Mouse (Mus musculus) kidney, postnatal 0 days (tissue): ENCODE data around the gene Ccdc88c. TPM values are rescaled to one million over a fixed set of nuclear protein-coding genes. Genes with fewer than 3 reads are reported as not detected.
A peak's percentile ranks its signal among the peaks of the same experiment; 100 is the strongest.

Experiments used
- ATAC-seq: fragments of 200-750 bp; cut with Nextera tagmentation; replicated peaks from 2 replicates; pipeline ENCODE4 v1.8.0; 2017; ENCODE audit warnings: low read depth, moderate number of reproducible peaks, moderate TSS enrichment, moderate library complexity; ENCODE audit not compliant: low FRiP score
- DNase-seq: peaks from one replicate; pipeline ENCODE4 v3.0.0-alpha.2; 2016; ENCODE audit warnings: low spot score
- H3K27ac ChIP-seq: fragments of 300-500 bp; sonication (generic); 2 replicates; pipeline ENCODE4 v1.5.1; 2014; ENCODE audit warnings: mild to moderate bottlenecking
- H3K27me3 ChIP-seq: fragments of 300-500 bp; sonication (generic); 2 replicates; pipeline ENCODE4 v1.6.1; 2014; ENCODE audit warnings: low read length, mixed read lengths; ENCODE audit not compliant: insufficient read depth
- H3K36me3 ChIP-seq: fragments of 300-500 bp; sonication (generic); 2 replicates; pipeline ENCODE4 v1.6.1; 2014; ENCODE audit warnings: low read length, mixed read lengths; ENCODE audit not compliant: insufficient read depth
- H3K4me1 ChIP-seq: fragments of 300-500 bp; sonication (generic); replicated peaks from 2 replicates; pipeline ENCODE4 v1.6.1; 2014; ENCODE audit warnings: antibody characterized with exemption, low read length, mixed read lengths; ENCODE audit not compliant: insufficient read depth
- H3K4me2 ChIP-seq: fragments of 300-500 bp; sonication (generic); 2 replicates; pipeline ENCODE4 v1.6.1; 2014; ENCODE audit warnings: mild to moderate bottlenecking, low read length, moderate library complexity, mixed read lengths
- H3K4me3 ChIP-seq: fragments of 300-500 bp; sonication (generic); replicated peaks from 2 replicates; pipeline ENCODE4 v1.5.1; 2014; ENCODE audit warnings: low read depth, low read length
- H3K9ac ChIP-seq: fragments of 300-500 bp; sonication (generic); 2 replicates; pipeline ENCODE4 v1.6.1; 2014; ENCODE audit warnings: low read depth, low read length
- H3K9me3 ChIP-seq: fragments of 300-500 bp; sonication (generic); replicated peaks from 2 replicates; pipeline ENCODE4 v1.6.1; 2016; ENCODE audit warnings: low read length, inconsistent platforms, mixed read lengths
- CTCF ChIP-seq: IDR thresholded peaks from 2 replicates; pipeline ENCODE4 v1.5.1; 2016; ENCODE audit warnings: antibody characterized with exemption, low read depth, mild to moderate bottlenecking, moderate library complexity
- WGBS: fragments of 180-500 bp; shearing (Covaris S2); extraction: QIAGEN DNeasy Blood & Tissue Kit; methylation state at CpG from one replicate; pipeline ENCODE4 v1.1.7; 2014; 5-methylcytosine and 5-hydroxymethylcytosine counted together
- polyA plus RNA-seq: library from polyadenylated mRNA; unstranded; fragments of >200 nt; fragmentation: Nextera tagmentation; extraction: Ambion mirVana; gene quantifications from 2 replicates; pipeline ENCODE4 v1.2.1, GENCODE M21; 2015

The Ccdc88c gene
- polyA plus RNA-seq, 1 experiment from 2014 or later = 7.8 TPM

DNA sequence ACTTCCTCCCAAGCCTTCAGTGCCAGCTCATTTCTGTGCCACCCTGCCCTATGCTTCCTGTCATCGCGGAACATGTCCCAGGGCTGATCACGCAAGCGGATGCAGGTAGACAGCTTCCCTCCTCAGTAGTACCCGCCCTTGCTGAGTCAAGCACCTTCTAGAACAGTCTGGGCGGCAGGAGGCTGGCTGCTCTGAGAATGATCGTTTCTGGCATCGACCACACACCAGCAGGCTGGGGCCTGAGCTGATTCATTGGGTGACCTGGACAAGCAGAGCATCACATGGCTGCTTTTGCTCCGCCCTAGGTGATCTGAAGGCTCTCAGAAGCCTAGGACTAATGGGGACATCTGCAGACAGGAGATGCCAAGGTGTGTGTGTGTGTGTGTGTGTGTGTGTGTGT, 125.1 kb downstream of the Ccdc88c start:
- TF ChIP-seq CTCF = no peak
- DNase-seq (no peak), ATAC-seq (no peak)
- Histone ChIP-seq H3K9me3 (no peaks in the 10 kb centered on the region), H3K4me1 (peaks cover 12% of the 10 kb centered on the region; the same call in 1 of the 2 replicates), H3K27me3 (peaks cover 18% of the 10 kb centered on the region; the same call in 1 of the 2 replicates), H3K27ac (no peak overlapping the region), H3K36me3 (no peaks in the 10 kb centered on the region), H3K4me2 (no peak overlapping the region), H3K4me3 (no peak overlapping the region), H3K9ac (no peak overlapping the region)
- 85% methylated on average over 9 of the region's 9 CpGs for WGBS

DNA sequence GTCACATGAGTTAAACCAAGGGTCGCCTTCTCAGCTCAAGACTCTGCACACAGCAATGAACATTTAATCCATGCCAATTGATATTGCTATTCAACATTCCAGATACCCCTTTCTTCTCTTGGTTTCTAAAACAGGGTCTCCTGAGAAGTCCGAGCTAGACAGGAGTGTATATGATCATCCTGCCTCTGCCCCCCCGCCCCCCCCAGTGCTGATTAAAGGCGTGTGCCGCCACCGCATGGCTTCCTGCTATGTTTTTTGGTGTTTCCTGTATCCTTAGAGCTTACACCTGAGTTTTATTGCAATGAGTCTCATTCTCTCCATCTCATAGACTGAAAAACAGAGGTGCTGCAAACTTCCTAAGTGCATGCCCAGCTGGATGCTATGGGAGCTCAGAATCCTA, 127.5 kb downstream of the Ccdc88c start:
- Histone ChIP-seq H3K4me3 (no peak overlapping the region), H3K4me2 (no peak overlapping the region), H3K9me3 (no peaks in the 10 kb centered on the region), H3K36me3 (no peaks in the 10 kb centered on the region), H3K9ac (no peak overlapping the region), H3K27me3 (peaks cover 36% of the 10 kb centered on the region; the same call in 1 of the 2 replicates), H3K27ac (no peak overlapping the region), H3K4me1 (peaks cover 14% of the 10 kb centered on the region; the same call in 1 of the 2 replicates)
- TF ChIP-seq CTCF = no peak
- WGBS = 72% methylated on average over 6 of the region's 6 CpGs
- no peak for DNase-seq
- no peak for ATAC-seq

DNA sequence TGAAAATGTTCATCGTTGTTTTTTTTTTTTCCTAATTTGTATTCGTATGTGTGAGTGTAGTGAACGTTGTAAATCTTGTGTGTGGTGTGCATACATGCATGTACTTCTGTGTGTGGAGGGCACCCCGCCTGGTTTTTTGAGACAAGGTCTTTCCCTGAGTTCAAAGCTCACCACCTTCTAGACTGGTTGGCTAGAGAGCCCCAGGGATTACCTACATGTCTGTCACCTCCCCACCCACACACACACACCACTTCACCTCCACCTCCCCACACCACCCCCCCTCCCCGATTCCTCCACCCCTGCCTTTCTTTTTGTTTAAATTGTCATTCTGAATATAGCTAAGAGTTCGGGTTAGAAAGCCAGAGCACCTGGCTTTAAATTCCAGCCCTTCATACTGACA, 128.0 kb downstream of the Ccdc88c start:
- WGBS = 70% methylated on average over 6 of the region's 6 CpGs
- H3K36me3 ChIP-seq = no peaks in the 10 kb centered on the region
- no peak overlapping the region for H3K4me3 ChIP-seq
- H3K4me2 ChIP-seq = no peak overlapping the region
- no peak for TF ChIP-seq CTCF
- peaks cover 14% of the 10 kb centered on the region; the same call in 1 of the 2 replicates for H3K4me1 ChIP-seq
- DNase-seq (no peak), ATAC-seq (no peak)
- no peak overlapping the region for H3K27ac ChIP-seq
- H3K9me3 ChIP-seq = no peaks in the 10 kb centered on the region
- H3K9ac ChIP-seq = no peak overlapping the region
- H3K27me3 ChIP-seq = peaks cover 36% of the 10 kb centered on the region; the same call in 1 of the 2 replicates

DNA sequence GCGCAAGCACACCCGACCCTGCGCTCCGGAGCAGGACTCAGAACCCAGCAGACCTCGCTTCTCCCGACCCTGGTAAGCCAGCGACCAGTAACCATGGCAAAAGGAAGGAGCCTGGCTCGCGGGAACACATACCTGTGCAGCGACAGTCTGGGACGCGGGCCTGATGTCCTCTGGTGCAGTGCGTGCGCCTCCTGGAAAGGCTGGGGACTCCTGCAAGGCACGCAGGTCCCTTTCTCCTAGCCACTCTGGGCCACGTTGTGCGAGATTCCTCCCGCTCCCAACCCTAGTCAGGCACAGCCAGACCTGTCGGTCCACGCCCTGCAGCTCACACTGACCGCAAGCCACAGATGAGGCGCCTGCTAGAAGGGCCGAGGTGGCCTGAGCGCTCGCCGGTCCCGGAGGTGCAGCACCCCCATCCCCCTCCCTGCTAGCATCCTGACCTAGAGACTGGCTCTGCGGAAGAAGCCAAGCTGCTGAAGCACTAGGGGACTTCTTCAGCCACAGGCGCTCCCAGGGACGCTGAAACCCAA, 129.7 kb downstream of the Ccdc88c start:
- Histone ChIP-seq H3K27ac (no peak overlapping the region), H3K4me1 (peaks cover 14% of the 10 kb centered on the region; the same call in 1 of the 2 replicates), H3K36me3 (no peaks in the 10 kb centered on the region), H3K9ac (peak overlapping the region; percentile 37; the same call in 1 of the 2 replicates), H3K4me3 (peak overlapping the region; percentile 28), H3K9me3 (no peaks in the 10 kb centered on the region), H3K27me3 (peaks cover 36% of the 10 kb centered on the region; the same call in 1 of the 2 replicates), H3K4me2 (peak overlapping the region; percentile 57)
- TF ChIP-seq CTCF = no peak
- ATAC-seq (no peak; the same call in 1 of the 2 replicates), DNase-seq (no peak)
- 2% methylated on average over 30 of the region's 30 CpGs for WGBS

DNA sequence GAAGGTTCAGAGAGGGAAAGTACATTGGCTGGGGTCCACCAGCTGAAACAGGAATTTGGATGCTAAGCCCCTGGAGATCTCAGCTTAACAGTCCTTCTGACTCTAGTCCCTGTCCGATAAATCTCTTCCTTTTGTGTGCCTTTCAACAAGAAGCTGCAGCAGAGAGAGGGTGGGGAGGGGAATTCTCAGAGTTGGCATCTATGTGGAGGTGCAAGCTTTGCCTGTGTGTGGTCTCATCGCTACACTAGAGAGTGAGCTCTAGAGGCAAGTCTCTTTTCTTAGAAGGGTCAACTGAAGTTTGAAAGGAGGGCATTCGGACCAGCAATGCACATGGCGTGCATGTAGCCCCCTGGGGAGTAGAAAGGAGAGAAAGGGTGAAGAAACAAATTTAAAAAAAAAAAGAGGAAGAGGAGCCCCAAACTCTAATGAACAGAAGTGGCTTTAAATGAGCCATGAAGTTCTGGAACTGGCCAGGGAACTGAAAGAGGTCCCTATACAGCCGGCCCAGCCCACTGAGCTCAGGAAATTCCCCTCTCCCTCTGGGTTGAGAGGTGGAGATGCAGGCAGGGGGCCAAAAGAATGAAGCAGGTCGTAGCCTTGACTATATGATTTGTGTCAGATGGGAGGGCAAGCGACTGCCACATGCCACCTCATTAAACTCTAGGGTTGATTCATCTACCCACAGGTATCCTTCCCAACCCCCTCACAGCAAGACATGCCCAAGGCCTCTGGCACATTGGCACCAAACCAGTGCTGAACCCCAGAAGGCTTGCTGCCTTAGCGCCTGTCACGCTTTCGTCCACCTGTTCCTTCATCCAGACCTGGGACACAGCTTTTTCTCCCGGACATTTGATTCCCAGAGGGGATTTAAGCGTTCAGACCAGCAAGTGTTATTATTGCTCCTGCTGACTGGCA, 130.9 kb downstream of the Ccdc88c start:
- peaks cover 14% of the 10 kb centered on the region; the same call in 1 of the 2 replicates for H3K4me1 ChIP-seq
- no peak overlapping the region for H3K9ac ChIP-seq
- ATAC-seq = no peak
- 20% methylated on average over 12 of the region's 12 CpGs for WGBS
- TF ChIP-seq CTCF = no peak
- peaks cover 36% of the 10 kb centered on the region; the same call in 1 of the 2 replicates for H3K27me3 ChIP-seq
- no peak overlapping the region for H3K4me3 ChIP-seq
- H3K9me3 ChIP-seq = no peaks in the 10 kb centered on the region
- H3K27ac ChIP-seq = no peak overlapping the region
- no peaks in the 10 kb centered on the region for H3K36me3 ChIP-seq
- no peak for DNase-seq
- peak overlapping the region; percentile 57; the same call in 1 of the 2 replicates for H3K4me2 ChIP-seq

DNA sequence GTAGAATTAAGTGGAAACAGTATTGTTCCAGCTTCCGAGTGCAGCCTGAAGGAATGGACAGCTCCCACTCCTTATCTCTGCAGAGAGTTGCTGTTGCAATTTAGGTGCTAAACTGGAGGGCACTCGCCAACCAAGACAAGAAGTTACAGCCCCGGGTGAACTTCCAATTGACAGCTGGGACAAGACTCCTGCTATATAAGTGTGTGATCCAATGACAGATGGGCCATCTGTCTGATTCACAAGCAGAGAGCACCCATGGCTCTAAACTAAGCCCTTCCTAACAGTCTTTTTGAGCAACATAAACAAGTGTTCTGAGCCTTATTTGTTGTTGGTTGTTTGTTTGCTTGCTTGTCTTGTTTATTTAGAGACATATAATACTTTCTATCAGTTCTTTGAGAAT, 132.2 kb downstream of the Ccdc88c start:
- Histone ChIP-seq H3K36me3 (no peaks in the 10 kb centered on the region), H3K4me1 (peaks cover 14% of the 10 kb centered on the region; the same call in 1 of the 2 replicates), H3K9ac (no peak overlapping the region), H3K4me3 (no peak overlapping the region), H3K4me2 (no peak overlapping the region), H3K27me3 (peaks cover 36% of the 10 kb centered on the region; the same call in 1 of the 2 replicates), H3K27ac (no peak overlapping the region), H3K9me3 (no peaks in the 10 kb centered on the region)
- no peak for TF ChIP-seq CTCF
- WGBS = 16% methylated on average over 3 of the region's 3 CpGs
- no peak for ATAC-seq
- no peak for DNase-seq
